Mouse (Mus musculus) lung, adult 2 months (tissue): ENCODE measurements at regions not wholly inside any gene's neighbourhood (a gene's known extent, or its start where the extent isn't known, plus 50 kb on each side); places are given as distances from the start of the nearest gene placed in this dataset.

Experiments
- CTCF ChIP-seq: fragments of 200-500 bp; IDR thresholded peaks from 2 replicates; pipeline ENCODE4 v1.5.1; 2011; ENCODE audit warnings: mild to moderate bottlenecking, low read length, control low read depth; ENCODE audit not compliant: insufficient read depth
- POLR2A ChIP-seq: fragments of 200-500 bp; IDR thresholded peaks from 2 replicates; pipeline ENCODE4 v1.6.1; 2011; ENCODE audit warnings: low read depth, mild to moderate bottlenecking, control low read depth, low read length, borderline replicate concordance; ENCODE audit errors: extremely low read depth

DNA sequence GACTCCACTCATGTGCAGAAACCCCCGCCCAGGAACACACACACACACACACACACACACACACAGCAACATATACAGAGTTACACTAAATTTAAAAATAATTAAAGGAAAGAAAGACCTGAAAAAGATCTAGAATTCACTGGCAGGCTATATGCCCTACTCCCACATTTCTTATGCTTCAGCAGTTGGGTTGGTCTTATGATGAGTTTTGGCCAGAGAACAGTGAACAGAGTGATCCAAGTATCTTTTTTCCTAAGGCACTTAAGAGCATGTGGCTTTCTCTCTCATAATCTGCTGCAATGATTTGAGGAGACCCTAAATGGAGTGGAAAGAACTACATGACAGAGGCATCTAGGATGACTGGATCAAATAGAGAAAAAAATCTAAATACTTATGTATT, 1446.3 kb upstream of the Gm7489 start:
- TF ChIP-seq CTCF, result no peak
- TF ChIP-seq POLR2A, result no peak
